Mouse (Mus musculus) monocyte, adult 59 days (primary cell): ENCODE data around the gene Abcg3. TPM values are rescaled to one million over a fixed set of nuclear protein-coding genes. Genes with fewer than 3 reads are reported as not detected.

Experiments
- total RNA-seq, 2 experiments: library from RNA; stranded (reverse); gene quantifications; one replicate each; pipeline ENCODE4 v1.2.4; 2023

Abcg3 gene
- total RNA-seq: 10 to 100 TPM; 75.3 to 79.1 TPM

GRCm38 (mm10) chr5:104982535-104982934, at the start of gene Abcg3:
Gene Abcg3, minus strand, starts transcription at chr5:104982718.

Other genes starting within 250 kb of the Abcg3 start
- gene Zfp951, start 122.6 kb downstream of the Abcg3 start, total RNA-seq: 1 to 10 TPM; 7.3 to 8.2 TPM
- gene Gbp9, start 156.8 kb upstream of the Abcg3 start, total RNA-seq: 10 to 100 TPM; 66.2 to 75.1 TPM
- 10 to 100 TPM; 44.9 to 53.0 TPM for gene Gbp8, start 156.8 kb upstream of the Abcg3 start, total RNA-seq
- 10 to 100 TPM; 21.0 to 21.9 TPM for gene Gbp4, start 156.9 kb upstream of the Abcg3 start, total RNA-seq